Mouse (Mus musculus) liver, embryonic 14.5 days (tissue): ENCODE data around the gene Eddm3b. TPM values are rescaled to one million over a fixed set of nuclear protein-coding genes. Genes with fewer than 3 reads are reported as not detected.

ENCODE experiments used
- ATAC-seq: fragments of 200-750 bp; cut with Nextera tagmentation; 2 replicates; pipeline ENCODE4 v1.8.0; 2017; ENCODE audit warnings: moderate number of reproducible peaks, mild to moderate bottlenecking, moderate library complexity; ENCODE audit not compliant: insufficient read depth
- DNase-seq, 3 experiments: peaks; one replicate each; pipeline ENCODE4 v3.0.0-alpha.2; 2012 to 2013; ENCODE audit warnings: low read depth in 3 of 3, low spot score in 3 of 3
- H3K27ac ChIP-seq: fragments of 300-500 bp; sonication (generic); 2 replicates; pipeline ENCODE4 v1.5.1; 2014; ENCODE audit warnings: moderate library complexity, mild to moderate bottlenecking, control low read depth, inconsistent platforms
- H3K27me3 ChIP-seq: fragments of 300-500 bp; sonication (generic); 2 replicates; pipeline ENCODE4 v1.6.1; 2014; ENCODE audit warnings: mild to moderate bottlenecking, low read length, moderate library complexity; ENCODE audit not compliant: control insufficient read depth, insufficient read depth
- H3K36me3 ChIP-seq: fragments of 300-500 bp; sonication (generic); replicated peaks from 2 replicates; pipeline ENCODE4 v1.6.1; 2014; ENCODE audit warnings: low read depth; ENCODE audit not compliant: control insufficient read depth, insufficient read depth
- H3K4me1 ChIP-seq, 2 experiments: fragments of 200-500 bp in 1 of 2; fragments of 300-500 bp in 1 of 2; sonication (generic) in 1 of 2; replicated peaks; 2 replicates each; pipeline ENCODE4 v1.6.1; 2012 to 2014; ENCODE audit warnings: antibody characterized with exemption in 1 of 2, inconsistent platforms in 1 of 2, low read length in 1 of 2; ENCODE audit not compliant: control insufficient read depth in 2 of 2, insufficient read depth in 2 of 2
- H3K4me2 ChIP-seq: fragments of 300-500 bp; sonication (generic); 2 replicates; pipeline ENCODE4 v1.6.1; 2014; ENCODE audit warnings: low read depth, mild to moderate bottlenecking, control low read depth, moderate library complexity
- H3K4me3 ChIP-seq, 2 experiments: fragments of 200-500 bp in 1 of 2; fragments of 300-500 bp in 1 of 2; sonication (generic) in 1 of 2; 2 replicates each; pipeline ENCODE4 v1.5.1; 2012 to 2014; ENCODE audit warnings: low read depth in 2 of 2, low read length in 2 of 2, mild to moderate bottlenecking in 2 of 2, control low read depth in 1 of 2, inconsistent platforms in 1 of 2, moderate library complexity in 1 of 2; ENCODE audit not compliant: insufficient read depth in 1 of 2
- H3K9ac ChIP-seq: fragments of 300-500 bp; sonication (generic); replicated peaks from 2 replicates; pipeline ENCODE4 v1.6.1; 2014; ENCODE audit warnings: mild to moderate bottlenecking, control low read depth, moderate library complexity
- H3K9me3 ChIP-seq: fragments of 300-500 bp; sonication (generic); 2 replicates; pipeline ENCODE4 v1.6.1; 2016; ENCODE audit warnings: low read length, mixed read lengths; ENCODE audit not compliant: control insufficient read depth
- CTCF ChIP-seq: IDR thresholded peaks from 2 replicates; pipeline ENCODE4 v1.5.1; 2016; ENCODE audit warnings: antibody characterized with exemption, low read depth, control low read depth
- EP300 ChIP-seq: IDR thresholded peaks from 2 replicates; pipeline ENCODE4 v1.6.1; 2016; ENCODE audit warnings: antibody characterized with exemption, low read depth
- WGBS: fragments of 180-500 bp; shearing (Covaris S2); extraction: QIAGEN DNeasy Blood & Tissue Kit; methylation state at CpG from one replicate; pipeline ENCODE4 v1.1.7; 2014; ENCODE audit not compliant: insufficient replicate concordance; 5-methylcytosine and 5-hydroxymethylcytosine counted together
- polyA plus RNA-seq, 2 experiments: library from polyadenylated mRNA; depleted of rRNA in 1 of 2; stranded (reverse) in 1 of 2; unstranded in 1 of 2; fragments of >200 nt; fragmentation: Nextera tagmentation in 1 of 2; extraction: Ambion mirVana in 1 of 2; gene quantifications; 2 replicates each; pipeline versions ENCODE4 v1.2.1 to v1.2.3; 2012 to 2014

The Eddm3b gene
- polyA plus RNA-seq, 2 experiments, result not detected

GRCm38 (mm10) chr14:51081035-51081434, 33.2 kb upstream of the Eddm3b start:
- no peaks in the 10 kb centered on the region for H3K36me3 ChIP-seq
- no peak overlapping the region for H3K4me2 ChIP-seq
- H3K4me3 ChIP-seq, result no peak overlapping the region
- H3K4me1 ChIP-seq, result peaks cover 19 to 29% of the 10 kb centered on the region in 2 experiments
- H3K27ac ChIP-seq, result no peak overlapping the region
- no peak for TF ChIP-seq EP300
- TF ChIP-seq CTCF, result no peak
- no peak for ATAC-seq
- no peaks in the 10 kb centered on the region for H3K9me3 ChIP-seq
- no peak overlapping the region for H3K9ac ChIP-seq
- peaks cover 6% of the 10 kb centered on the region for H3K27me3 ChIP-seq
- WGBS, result 59% methylated on average over 2 of the region's 2 CpGs
- no peak for DNase-seq

GRCm38 (mm10) chr14:51082599-51083581, 31.3 kb upstream of the Eddm3b start:
- H3K27ac ChIP-seq, result no peak overlapping the region
- no peak for TF ChIP-seq CTCF
- no peak for TF ChIP-seq EP300
- peak in 1 of 3 experiments; percentile 45 for DNase-seq

GRCm38 (mm10) chr14:51083805-51084204, 30.4 kb upstream of the Eddm3b start:
- TF ChIP-seq EP300 (no peak), CTCF (no peak)
- Histone ChIP-seq H3K9ac (no peak overlapping the region), H3K36me3 (no peaks in the 10 kb centered on the region), H3K4me2 (peak overlapping the region; percentile 72), H3K4me1 (peaks cover 25 to 34% of the 10 kb centered on the region in 2 experiments), H3K27ac (no peak overlapping the region), H3K27me3 (peaks cover 6% of the 10 kb centered on the region), H3K9me3 (no peaks in the 10 kb centered on the region), H3K4me3 (peak overlapping the region; percentile 54 to 82)
- DNase-seq (no peak), ATAC-seq (no peak)
- 8% methylated on average over 7 of the region's 7 CpGs for WGBS

More at GRCm38 (mm10) chr14:51082599-51083581, 31.3 kb upstream of the Eddm3b start:
- Histone ChIP-seq H3K9ac (peak overlapping the region; percentile 28), H3K4me2 (peak overlapping the region; percentile 72), H3K4me3 (peak overlapping the region; percentile 54 to 82), H3K36me3 (no peaks in the 10 kb centered on the region), H3K27me3 (peaks cover 6% of the 10 kb centered on the region), H3K4me1 (peaks cover 25 to 34% of the 10 kb centered on the region in 2 experiments), H3K9me3 (no peaks in the 10 kb centered on the region)
- ATAC-seq, result peak; percentile 75
- WGBS, result under 1% methylated on average over 39 of the region's 40 CpGs

GRCm38 (mm10) chr14:51085086-51085485, 29.1 kb upstream of the Eddm3b start:
- peak overlapping the region; percentile 72 for H3K4me2 ChIP-seq
- 73% methylated on average over 2 of the region's 2 CpGs for WGBS

DNA sequence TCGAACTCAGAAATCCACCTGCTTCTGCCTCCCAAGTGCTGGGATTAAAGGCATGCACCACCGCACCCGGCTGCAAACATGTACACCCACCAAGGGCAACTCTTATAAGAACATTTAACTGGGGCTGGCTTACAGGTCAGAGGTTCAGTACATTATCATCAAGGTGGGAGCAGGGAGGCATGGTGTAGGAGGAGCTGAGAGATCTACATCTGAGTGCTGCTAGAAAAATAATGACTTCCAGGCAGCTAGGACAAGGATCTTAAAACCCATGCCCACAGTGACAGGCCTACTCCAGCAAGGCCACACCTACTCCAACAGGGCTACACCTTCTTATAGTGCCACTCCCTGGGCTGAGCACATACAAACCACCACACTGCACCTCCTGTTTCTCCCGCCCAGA, 28.3 kb upstream of the Eddm3b start:
- H3K4me1 ChIP-seq, result peaks cover 25 to 34% of the 10 kb centered on the region in 2 experiments
- H3K4me2 ChIP-seq, result no peak overlapping the region
- H3K27ac ChIP-seq, result no peak overlapping the region
- H3K9ac ChIP-seq, result no peak overlapping the region
- H3K36me3 ChIP-seq, result no peaks in the 10 kb centered on the region
- no peaks in the 10 kb centered on the region for H3K9me3 ChIP-seq
- H3K4me3 ChIP-seq, result no peak overlapping the region
- peaks cover 6% of the 10 kb centered on the region for H3K27me3 ChIP-seq
- no peak for TF ChIP-seq CTCF
- TF ChIP-seq EP300, result no peak
- DNase-seq (no peak), ATAC-seq (no peak)
- 63% methylated on average over 4 of the region's 4 CpGs for WGBS

More at GRCm38 (mm10) chr14:51085086-51085485, 29.1 kb upstream of the Eddm3b start:
- H3K27me3 ChIP-seq, result peaks cover 6% of the 10 kb centered on the region
- no peak for TF ChIP-seq CTCF
- TF ChIP-seq EP300, result no peak
- ATAC-seq, result no peak
- H3K27ac ChIP-seq, result no peak overlapping the region
- H3K4me1 ChIP-seq, result peaks cover 25 to 34% of the 10 kb centered on the region in 2 experiments
- H3K9me3 ChIP-seq, result no peaks in the 10 kb centered on the region
- no peak for DNase-seq
- H3K9ac ChIP-seq, result peak overlapping the region; percentile 18; the same call in 1 of the 2 replicates
- no peak overlapping the region for H3K4me3 ChIP-seq
- H3K36me3 ChIP-seq, result no peaks in the 10 kb centered on the region
